Mouse (Mus musculus): ENCODE results near the gene Plekho2. TPM values are rescaled to one million over a fixed set of nuclear protein-coding genes. Genes with fewer than 3 reads are reported as not detected.

The Plekho2 gene
- polyA plus RNA-seq, 1 experiment = 14.6 TPM

DNA sequence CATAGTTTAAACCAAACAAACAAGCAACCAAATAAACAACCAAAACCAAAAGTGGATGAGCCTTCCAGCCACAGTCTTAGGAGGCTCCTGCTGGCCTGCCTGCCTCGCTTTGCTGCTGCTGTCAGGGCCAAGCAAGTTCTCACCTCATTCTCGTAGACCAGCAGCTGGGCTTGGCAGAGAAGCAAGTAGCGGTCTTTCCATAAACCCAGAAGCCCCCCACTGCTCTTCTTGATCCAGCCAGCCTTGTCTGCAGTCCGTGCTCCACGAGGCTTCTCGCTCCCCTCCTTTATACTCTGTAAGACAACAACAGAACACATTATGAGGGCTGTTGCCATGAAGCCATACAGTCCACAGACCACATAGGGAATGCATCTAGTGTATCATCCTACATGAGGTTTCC is 7.0 kb downstream of the Plekho2 start:
- H3K36me3 ChIP-seq (ENCODE audit: control insufficient read depth, insufficient read depth) = peaks cover 11% of the 10 kb centered on the region
- no peak overlapping the region for H3K4me2 ChIP-seq (ENCODE audit: low read depth)
- no peak overlapping the region for H3ac ChIP-seq (ENCODE audit: control insufficient read depth, insufficient read length)
- no peak for TF ChIP-seq TCF3 (IDR thresholded peaks at IDR 0.05; ENCODE audit: insufficient read length, low read depth)
- no peak for TF ChIP-seq POLR2AphosphoS2 (IDR thresholded peaks at IDR 0.05; ENCODE audit: insufficient read length, low read depth)
- no peak for TF ChIP-seq REST (IDR thresholded peaks at IDR 0.05; ENCODE audit: insufficient read depth, insufficient read length)
- no peak for TF ChIP-seq MYOG (IDR thresholded peaks at IDR 0.05; ENCODE audit: control insufficient read depth in 1 of 3, insufficient read depth in 1 of 3, insufficient read length in 2 of 3, low read depth in 2 of 3)
- no peak for TF ChIP-seq CEBPB (IDR thresholded peaks at IDR 0.05; ENCODE audit: insufficient read depth, poor library complexity, severe bottlenecking)
- no peak for TF ChIP-seq SRF (IDR thresholded peaks at IDR 0.05; ENCODE audit: control insufficient read depth, insufficient read length, low read depth)
- TF ChIP-seq TCF12 (IDR thresholded peaks at IDR 0.05; ENCODE audit: insufficient read depth, poor library complexity, severe bottlenecking) = no peak
- TF ChIP-seq USF1 (IDR thresholded peaks at IDR 0.05; ENCODE audit: low read depth) = no peak
- TF ChIP-seq E2F4 (IDR thresholded peaks at IDR 0.05; ENCODE audit: insufficient read depth) = no peak
- TF ChIP-seq POLR2A (IDR thresholded peaks at IDR 0.05; ENCODE audit: insufficient read length, low read depth) = no peak
- TF ChIP-seq MAX (IDR thresholded peaks at IDR 0.05; ENCODE audit: low read depth) = no peak
- no peak for TF ChIP-seq MYOD1 (IDR thresholded peaks at IDR 0.05; ENCODE audit: control insufficient read depth in 1 of 3, insufficient read length in 2 of 3, low read depth in 2 of 3)
- no peak overlapping the region for H3K4me3 ChIP-seq
- peaks cover 39% of the 10 kb centered on the region for H3K79me2 ChIP-seq (ENCODE audit: control insufficient read depth, insufficient read depth)
- H3K27me3 ChIP-seq (ENCODE audit: control insufficient read depth, insufficient read depth, insufficient read length) = no peaks in the 10 kb centered on the region

DNA sequence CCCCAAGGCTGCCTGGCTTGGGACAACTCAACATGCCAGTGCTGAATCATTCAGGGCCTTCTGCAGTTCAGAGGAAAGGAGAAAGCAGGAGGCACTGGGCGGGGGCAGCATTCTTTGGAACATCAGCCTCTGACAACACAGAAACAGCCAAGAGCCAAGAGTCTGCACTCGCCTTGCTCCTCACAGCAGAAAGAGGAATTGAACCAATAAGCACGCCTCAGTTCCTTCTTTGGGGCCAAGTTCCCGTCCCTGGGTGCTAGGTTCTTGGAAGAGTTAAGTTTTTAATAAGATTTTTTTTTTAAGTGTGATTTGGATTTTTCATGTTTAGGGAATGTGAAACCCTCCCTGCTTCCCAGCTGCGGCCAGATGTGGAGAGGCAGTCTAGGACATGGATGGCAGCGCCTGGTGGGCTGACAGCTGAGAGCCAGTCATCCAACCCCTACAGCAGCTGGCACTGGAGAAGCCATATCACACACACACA is 10.3 kb downstream of the Plekho2 start:
- no peak overlapping the region for H3K4me3 ChIP-seq
- H3K4me2 ChIP-seq (ENCODE audit: low read depth) = no peak overlapping the region
- no peaks in the 10 kb centered on the region for H3K27me3 ChIP-seq (ENCODE audit: control insufficient read depth, insufficient read depth, insufficient read length)
- no peak for TF ChIP-seq POLR2A (IDR thresholded peaks at IDR 0.05; ENCODE audit: insufficient read length, low read depth)
- TF ChIP-seq MYOG (IDR thresholded peaks at IDR 0.05; ENCODE audit: control insufficient read depth in 1 of 3, insufficient read depth in 1 of 3, insufficient read length in 2 of 3, low read depth in 2 of 3) = peak in 1 of 3 experiments; percentile 5
- peak in 2 of 3 experiments; percentile 37 to 53 for TF ChIP-seq MYOD1 (IDR thresholded peaks at IDR 0.05; ENCODE audit: control insufficient read depth in 1 of 3, insufficient read length in 2 of 3, low read depth in 2 of 3)
- H3ac ChIP-seq (ENCODE audit: control insufficient read depth, insufficient read length) = no peak overlapping the region
- H3K79me2 ChIP-seq (ENCODE audit: control insufficient read depth, insufficient read depth) = peaks cover 13% of the 10 kb centered on the region
- peaks cover 22% of the 10 kb centered on the region for H3K36me3 ChIP-seq (ENCODE audit: control insufficient read depth, insufficient read depth)

DNA sequence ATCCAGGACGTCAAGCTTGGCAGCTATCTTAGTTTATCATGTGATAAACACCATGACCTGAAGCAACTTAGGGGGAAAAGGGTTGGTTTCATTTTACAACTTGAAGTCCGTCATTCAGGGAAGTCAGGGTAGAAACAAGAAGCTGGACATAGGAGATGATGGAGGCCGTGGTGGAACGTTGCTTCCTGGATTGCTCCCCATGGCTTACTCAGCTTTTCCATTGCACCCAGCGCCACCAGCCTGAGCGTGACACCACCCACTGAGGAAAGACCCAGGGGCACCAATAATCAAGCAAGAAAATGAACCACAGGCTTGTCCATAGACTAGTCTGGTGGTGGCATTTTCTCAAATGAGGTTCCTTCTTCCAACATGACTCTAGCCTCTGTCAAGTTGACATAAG is 11.1 kb downstream of the Plekho2 start:
- TF ChIP-seq USF1 (IDR thresholded peaks at IDR 0.05; ENCODE audit: low read depth) = no peak
- TF ChIP-seq REST (IDR thresholded peaks at IDR 0.05; ENCODE audit: insufficient read depth, insufficient read length) = no peak
- no peak for TF ChIP-seq MYOG (IDR thresholded peaks at IDR 0.05; ENCODE audit: control insufficient read depth in 1 of 3, insufficient read depth in 1 of 3, insufficient read length in 2 of 3, low read depth in 2 of 3)
- no peak for TF ChIP-seq TCF3 (IDR thresholded peaks at IDR 0.05; ENCODE audit: insufficient read length, low read depth)
- no peak for TF ChIP-seq MYOD1 (IDR thresholded peaks at IDR 0.05; ENCODE audit: control insufficient read depth in 1 of 3, insufficient read length in 2 of 3, low read depth in 2 of 3)
- no peak for TF ChIP-seq POLR2AphosphoS2 (IDR thresholded peaks at IDR 0.05; ENCODE audit: insufficient read length, low read depth)
- no peak for TF ChIP-seq TCF12 (IDR thresholded peaks at IDR 0.05; ENCODE audit: insufficient read depth, poor library complexity, severe bottlenecking)
- TF ChIP-seq POLR2A (IDR thresholded peaks at IDR 0.05; ENCODE audit: insufficient read length, low read depth) = no peak
- no peak for TF ChIP-seq CEBPB (IDR thresholded peaks at IDR 0.05; ENCODE audit: insufficient read depth, poor library complexity, severe bottlenecking)
- no peak for TF ChIP-seq E2F4 (IDR thresholded peaks at IDR 0.05; ENCODE audit: insufficient read depth)
- no peak for TF ChIP-seq SRF (IDR thresholded peaks at IDR 0.05; ENCODE audit: control insufficient read depth, insufficient read length, low read depth)
- TF ChIP-seq MAX (IDR thresholded peaks at IDR 0.05; ENCODE audit: low read depth) = no peak
- no peak overlapping the region for H3K4me2 ChIP-seq (ENCODE audit: low read depth)
- H3K27me3 ChIP-seq (ENCODE audit: control insufficient read depth, insufficient read depth, insufficient read length) = no peaks in the 10 kb centered on the region
- no peak overlapping the region for H3K4me3 ChIP-seq
- H3K36me3 ChIP-seq (ENCODE audit: control insufficient read depth, insufficient read depth) = peaks cover 22% of the 10 kb centered on the region
- peaks cover 13% of the 10 kb centered on the region for H3K79me2 ChIP-seq (ENCODE audit: control insufficient read depth, insufficient read depth)
- H3ac ChIP-seq (ENCODE audit: control insufficient read depth, insufficient read length) = no peak overlapping the region

DNA sequence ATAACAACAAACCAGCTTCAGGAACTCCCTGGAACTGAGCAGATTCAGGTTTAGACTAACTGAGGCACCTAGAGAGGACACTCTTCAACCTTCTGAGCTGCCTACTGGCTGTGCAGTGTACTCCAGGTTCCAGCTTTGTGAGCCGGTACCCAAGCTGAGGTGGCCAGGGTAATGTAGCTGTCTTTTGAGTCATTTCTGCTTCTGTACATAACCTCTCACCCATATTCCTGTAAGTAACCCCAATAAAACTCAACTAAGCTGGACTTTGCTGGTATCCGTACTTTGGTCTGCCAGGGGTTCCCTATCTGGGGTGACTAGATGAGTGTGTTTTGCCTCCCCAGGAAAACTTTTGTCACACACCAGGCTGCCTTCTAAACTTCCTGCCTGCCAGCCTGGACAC is 15.1 kb downstream of the Plekho2 start:
- H3K4me3 ChIP-seq = no peak overlapping the region
- no peaks in the 10 kb centered on the region for H3K27me3 ChIP-seq (ENCODE audit: control insufficient read depth, insufficient read depth, insufficient read length)
- H3K4me2 ChIP-seq (ENCODE audit: low read depth) = no peak overlapping the region
- peaks cover 13% of the 10 kb centered on the region for H3K79me2 ChIP-seq (ENCODE audit: control insufficient read depth, insufficient read depth)
- TF ChIP-seq MYOD1 (IDR thresholded peaks at IDR 0.05; ENCODE audit: control insufficient read depth in 1 of 3, insufficient read length in 2 of 3, low read depth in 2 of 3) (peak in 1 of 3 experiments; percentile 51), CEBPB (IDR thresholded peaks at IDR 0.05; ENCODE audit: insufficient read depth, poor library complexity, severe bottlenecking) (no peak)
- no peak overlapping the region for H3ac ChIP-seq (ENCODE audit: control insufficient read depth, insufficient read length)
- peaks cover 24% of the 10 kb centered on the region for H3K36me3 ChIP-seq (ENCODE audit: control insufficient read depth, insufficient read depth)

DNA sequence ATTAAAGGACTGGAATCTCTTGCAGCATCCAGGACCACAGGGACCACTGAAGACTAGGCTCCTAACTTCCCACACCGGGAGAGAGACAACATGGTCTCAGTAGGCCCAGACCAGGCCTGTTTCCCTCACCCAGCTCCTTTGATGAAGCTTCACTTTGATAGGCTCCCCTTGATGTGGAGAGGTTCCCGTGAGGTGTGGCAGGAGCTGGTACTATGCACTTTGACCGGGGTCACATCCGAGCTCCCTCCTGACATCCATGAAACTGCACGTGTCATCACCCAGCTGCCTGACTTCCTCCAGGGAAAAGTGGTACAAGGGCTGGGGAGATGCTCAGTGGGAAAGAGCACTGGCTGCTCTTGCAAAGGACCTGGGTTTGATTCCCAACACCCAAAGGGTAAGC is 16.8 kb downstream of the Plekho2 start:
- no peak overlapping the region for H3K4me2 ChIP-seq (ENCODE audit: low read depth)
- H3K27me3 ChIP-seq (ENCODE audit: control insufficient read depth, insufficient read depth, insufficient read length) = no peaks in the 10 kb centered on the region
- TF ChIP-seq MYOG (IDR thresholded peaks at IDR 0.05; ENCODE audit: control insufficient read depth in 1 of 3, insufficient read depth in 1 of 3, insufficient read length in 2 of 3, low read depth in 2 of 3) = no peak
- no peak for TF ChIP-seq E2F4 (IDR thresholded peaks at IDR 0.05; ENCODE audit: insufficient read depth)
- no peak for TF ChIP-seq USF1 (IDR thresholded peaks at IDR 0.05; ENCODE audit: low read depth)
- TF ChIP-seq TCF12 (IDR thresholded peaks at IDR 0.05; ENCODE audit: insufficient read depth, poor library complexity, severe bottlenecking) = no peak
- no peak for TF ChIP-seq TCF3 (IDR thresholded peaks at IDR 0.05; ENCODE audit: insufficient read length, low read depth)
- TF ChIP-seq CEBPB (IDR thresholded peaks at IDR 0.05; ENCODE audit: insufficient read depth, poor library complexity, severe bottlenecking) = no peak
- TF ChIP-seq REST (IDR thresholded peaks at IDR 0.05; ENCODE audit: insufficient read depth, insufficient read length) = no peak
- no peak for TF ChIP-seq MAX (IDR thresholded peaks at IDR 0.05; ENCODE audit: low read depth)
- TF ChIP-seq SRF (IDR thresholded peaks at IDR 0.05; ENCODE audit: control insufficient read depth, insufficient read length, low read depth) = no peak
- TF ChIP-seq POLR2A (IDR thresholded peaks at IDR 0.05; ENCODE audit: insufficient read length, low read depth) = no peak
- TF ChIP-seq MYOD1 (IDR thresholded peaks at IDR 0.05; ENCODE audit: control insufficient read depth in 1 of 3, insufficient read length in 2 of 3, low read depth in 2 of 3) = no peak
- TF ChIP-seq POLR2AphosphoS2 (IDR thresholded peaks at IDR 0.05; ENCODE audit: insufficient read length, low read depth) = no peak
- H3K79me2 ChIP-seq (ENCODE audit: control insufficient read depth, insufficient read depth) = peaks cover 3% of the 10 kb centered on the region
- no peak overlapping the region for H3K4me3 ChIP-seq
- H3K36me3 ChIP-seq (ENCODE audit: control insufficient read depth, insufficient read depth) = peaks cover 31% of the 10 kb centered on the region
- no peak overlapping the region for H3ac ChIP-seq (ENCODE audit: control insufficient read depth, insufficient read length)
